Mouse (Mus musculus): ENCODE results near the gene Phpt1. TPM values are rescaled to one million over a fixed set of nuclear protein-coding genes. Genes with fewer than 3 reads are reported as not detected.
A peak's percentile ranks its signal among the peaks of the same experiment; 100 is the strongest.
"Not testable (repeated sequence)": the region's sequence is repeated elsewhere in the genome, so short reads cannot be mapped to it uniquely, and the experiment has no call there.

Gene Phpt1
- total RNA-seq, 2 experiments from 2014 or later = 5.9 to 62.5 TPM

DNA sequence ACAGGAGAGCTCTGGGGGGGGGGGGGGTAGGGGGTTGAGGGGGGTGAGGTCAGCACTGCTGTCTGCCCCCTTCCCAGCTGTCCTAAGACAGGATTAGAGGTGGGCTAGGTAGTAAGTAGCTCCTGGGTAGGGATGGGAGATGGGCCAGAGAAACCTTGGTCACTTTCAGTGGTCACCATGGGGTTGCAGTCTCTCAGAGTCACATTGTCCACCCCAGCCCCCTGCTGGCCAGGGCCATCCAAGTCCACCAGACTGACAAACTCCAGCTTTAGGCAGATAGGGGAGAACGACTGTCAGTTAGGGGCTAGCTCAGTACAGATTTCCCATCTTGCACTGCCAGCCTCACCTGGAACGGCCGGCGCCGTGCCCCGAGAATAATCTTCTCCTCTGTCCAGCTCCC lies 8.5 kb downstream of the Phpt1 start:
- no peak for ATAC-seq (replicated peaks; ENCODE audit: poor library complexity, severe bottlenecking)

DNA sequence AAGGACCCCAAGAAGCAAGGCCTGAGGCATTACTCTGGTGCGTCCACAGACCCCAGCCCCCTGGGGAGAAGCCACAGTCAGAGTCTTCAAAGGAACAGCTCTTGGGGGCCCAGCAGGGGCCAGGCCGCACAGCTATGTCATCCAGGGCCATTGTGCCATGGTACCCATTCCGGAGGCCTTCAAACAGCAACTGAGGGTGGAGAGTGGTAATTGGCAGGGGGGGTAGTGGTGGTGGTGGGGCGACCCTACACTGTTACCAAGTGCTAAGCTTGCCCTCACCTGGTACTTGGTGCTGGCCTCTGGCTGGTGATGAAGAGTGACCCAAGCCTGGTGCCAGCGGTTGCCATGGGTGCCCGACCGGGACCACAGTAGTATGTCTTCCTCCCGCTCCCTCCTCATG lies 9.3 kb downstream of the Phpt1 start:
- ATAC-seq (replicated peaks; ENCODE audit: poor library complexity, severe bottlenecking) = no peak

DNA sequence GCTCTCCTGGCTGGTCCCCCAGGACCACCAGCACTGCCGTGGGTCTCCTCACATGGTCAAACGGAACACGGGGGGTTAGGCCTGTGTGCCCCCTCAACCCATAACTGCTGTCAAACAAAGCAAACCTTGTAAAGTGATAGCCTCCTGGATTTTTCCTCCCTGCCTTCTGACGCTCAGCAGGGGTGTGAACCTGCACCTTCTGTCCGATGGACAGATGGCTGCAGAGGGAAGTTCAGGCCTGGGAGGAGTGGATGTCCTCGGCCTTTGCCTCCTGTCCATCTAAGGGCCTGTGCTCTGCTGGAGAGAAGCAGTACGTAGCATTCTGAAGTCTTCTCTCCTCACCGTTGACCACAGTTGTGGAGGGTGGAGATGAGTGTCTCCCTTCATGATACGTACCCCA lies 13.1 kb downstream of the Phpt1 start:
- no peak for ATAC-seq (replicated peaks; ENCODE audit: poor library complexity, severe bottlenecking)

DNA sequence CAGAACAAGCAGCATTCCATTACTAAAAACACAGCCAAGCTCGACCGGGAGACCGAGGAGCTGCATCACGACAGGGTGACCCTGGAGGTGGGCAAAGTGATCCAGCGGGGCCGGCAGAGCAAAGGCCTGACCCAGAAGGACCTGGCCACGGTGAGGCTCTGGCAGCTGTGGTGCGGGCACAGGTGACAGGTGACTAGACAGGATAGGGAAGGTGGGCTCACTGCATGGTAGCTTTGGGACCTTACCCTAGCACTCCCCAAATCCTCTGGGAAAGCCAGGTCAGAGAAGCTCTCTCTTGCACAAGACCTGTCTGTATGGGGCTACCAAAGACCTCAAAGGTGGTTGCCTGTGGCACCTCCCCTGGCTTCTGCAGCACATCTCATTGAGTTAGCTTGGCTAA lies 14.5 kb downstream of the Phpt1 start:
- ATAC-seq (replicated peaks; ENCODE audit: poor library complexity, severe bottlenecking) = no peak

DNA sequence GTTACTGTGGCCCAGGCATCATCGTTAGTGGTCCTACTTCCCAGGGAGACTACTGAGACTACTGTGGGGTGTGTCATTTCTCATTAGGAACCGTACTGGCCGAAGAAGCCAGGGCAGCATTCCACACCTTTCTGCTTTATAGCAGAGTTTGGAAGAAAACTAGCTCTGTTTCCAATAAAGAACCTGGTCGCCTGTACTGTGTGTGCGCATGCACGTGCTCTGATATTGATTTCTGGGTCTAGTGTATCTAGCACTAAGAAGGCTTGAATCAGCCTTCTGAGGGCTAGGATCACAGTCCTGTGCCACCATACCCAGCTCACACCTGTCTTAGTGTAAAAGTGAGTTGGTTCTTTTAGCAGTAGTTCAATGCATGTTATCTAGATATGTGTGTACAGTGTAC lies 16.2 kb downstream of the Phpt1 start:
- ATAC-seq (replicated peaks; ENCODE audit: poor library complexity, severe bottlenecking) = no peak

DNA sequence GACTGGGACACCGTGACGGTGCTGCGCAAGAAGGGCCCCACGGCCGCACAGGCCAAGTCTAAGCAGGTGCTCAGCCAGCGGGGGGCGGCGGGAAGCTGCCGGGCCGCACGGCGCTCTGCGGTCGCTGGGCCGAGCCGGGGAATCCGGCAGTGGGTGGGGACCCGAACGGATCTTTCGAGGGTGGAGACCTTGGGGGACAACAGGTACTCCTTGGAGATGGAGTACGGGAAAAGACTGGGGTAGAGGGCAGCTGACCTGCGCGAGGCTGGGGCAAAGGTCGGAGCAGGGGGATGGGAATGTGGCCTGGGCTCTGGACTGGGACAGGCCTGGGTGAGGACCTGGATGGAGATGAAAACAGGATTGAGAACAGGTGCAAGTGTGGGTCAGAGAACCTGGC lies 17.1 kb downstream of the Phpt1 start:
- no peak for ATAC-seq (replicated peaks; ENCODE audit: poor library complexity, severe bottlenecking)

DNA sequence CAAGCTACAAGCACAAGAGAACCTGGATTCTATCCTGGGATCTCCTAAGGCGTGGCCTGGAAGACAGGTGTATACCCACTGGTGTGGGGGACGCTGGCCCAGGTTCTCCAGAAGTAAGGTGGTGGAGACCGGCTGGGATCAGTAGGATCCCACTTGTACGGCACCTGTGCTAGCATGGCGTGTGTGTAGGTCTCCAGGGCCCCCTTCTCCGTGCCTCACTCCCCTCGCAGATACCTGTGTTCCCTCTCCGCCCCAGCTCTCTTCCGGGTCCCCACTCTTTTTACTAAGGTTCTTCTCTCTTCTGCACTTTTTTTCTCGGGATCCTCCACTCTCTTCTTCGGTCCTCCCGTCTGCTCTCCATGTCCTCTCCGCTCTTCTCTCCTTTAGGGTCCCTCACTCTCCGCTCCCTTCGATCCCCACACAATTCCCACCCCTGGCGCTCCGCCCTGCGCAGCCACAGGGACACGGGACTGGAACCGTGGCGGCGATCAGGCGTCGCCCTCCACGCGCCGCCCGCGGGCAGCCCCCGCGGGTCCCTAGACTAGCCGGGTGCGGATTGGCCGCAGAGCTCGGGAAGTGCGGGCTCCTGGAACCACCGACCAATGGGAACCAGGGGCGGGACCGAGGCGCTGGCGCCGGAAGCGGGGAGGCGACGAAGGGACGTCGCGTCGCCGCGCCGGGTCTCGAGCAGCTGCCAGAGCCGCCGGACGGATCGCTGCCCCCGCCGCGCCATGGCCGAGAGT lies 17.6 kb downstream of the Phpt1 start, which contains the start of gene Edf1:
Gene Edf1 (plus strand): TSS at position 627 of the 743 bp plus-strand sequence.
- peak; percentile 99 for ATAC-seq (replicated peaks; ENCODE audit: poor library complexity, severe bottlenecking)

DNA sequence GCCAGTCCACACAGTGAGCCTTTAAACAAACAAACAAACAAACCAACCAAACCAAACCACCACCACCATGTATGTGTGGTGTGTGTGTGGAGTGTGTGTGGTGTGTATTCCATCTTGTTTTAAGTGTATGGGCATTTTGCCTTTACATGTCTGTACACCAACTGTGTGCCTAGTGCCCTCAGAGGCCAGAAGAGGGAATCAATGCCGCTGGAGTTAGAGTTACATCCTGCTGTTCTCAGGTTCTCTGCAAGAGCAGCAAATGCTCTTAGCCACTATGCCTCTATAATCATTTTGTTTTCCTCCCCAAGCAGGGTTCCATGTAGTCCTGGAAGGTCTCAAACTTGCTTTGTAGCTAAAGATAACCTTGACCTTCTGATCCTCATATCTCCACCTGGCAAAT lies 18.7 kb downstream of the Phpt1 start:
- ATAC-seq (replicated peaks; ENCODE audit: poor library complexity, severe bottlenecking) = no peak

DNA sequence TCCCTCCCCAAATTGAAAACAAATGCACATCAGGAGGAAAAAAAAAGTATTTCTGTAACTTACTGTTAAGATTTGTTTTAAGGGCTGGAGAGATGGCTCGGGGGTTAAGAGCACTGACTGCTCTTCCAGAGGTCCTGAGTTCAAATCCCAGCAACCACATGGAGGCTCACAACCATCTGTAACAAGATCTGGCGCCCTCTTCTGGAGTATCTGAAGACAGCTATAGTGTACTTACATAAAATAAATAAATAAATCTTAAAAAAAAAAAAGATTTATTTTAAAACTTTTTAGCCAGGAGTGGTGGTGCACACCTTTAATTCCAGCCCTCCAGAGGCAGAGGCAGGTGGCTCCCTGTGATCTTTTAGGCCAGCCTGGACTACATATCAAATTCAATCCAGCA lies 19.5 kb downstream of the Phpt1 start:
- ATAC-seq (replicated peaks; ENCODE audit: poor library complexity, severe bottlenecking) = not testable (repeated sequence)

DNA sequence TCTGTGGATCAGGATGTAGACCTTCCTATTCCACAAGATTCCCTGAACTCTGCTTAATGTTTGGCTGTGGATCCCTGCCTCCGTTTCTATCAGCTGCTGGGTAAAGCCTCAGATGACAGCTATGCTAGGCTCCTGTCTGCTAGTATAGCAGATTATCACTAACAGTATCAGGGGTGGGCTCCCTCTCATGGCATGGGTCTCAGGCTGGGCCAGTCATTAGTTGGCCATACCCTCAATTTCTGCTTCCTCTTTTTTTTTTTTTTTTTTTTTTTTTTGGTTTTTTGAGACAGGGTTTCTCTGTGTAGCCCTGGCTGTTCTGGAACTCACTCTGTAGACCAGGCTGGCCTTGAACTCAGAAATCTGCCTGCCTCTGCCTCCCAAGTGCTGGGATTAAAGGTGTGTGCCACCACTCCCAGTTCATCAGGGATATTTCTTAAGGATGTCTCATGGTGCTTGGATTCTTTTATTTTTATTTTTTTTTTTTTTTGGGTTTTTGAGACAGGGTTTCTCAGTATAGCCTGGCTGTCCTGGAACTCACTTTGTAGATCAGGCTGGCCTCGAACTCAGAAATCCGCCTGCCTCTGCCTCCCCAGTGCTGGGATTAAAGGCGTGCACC lies 21.7 kb downstream of the Phpt1 start:
- not testable (repeated sequence) for ATAC-seq (replicated peaks; ENCODE audit: poor library complexity, severe bottlenecking)

DNA sequence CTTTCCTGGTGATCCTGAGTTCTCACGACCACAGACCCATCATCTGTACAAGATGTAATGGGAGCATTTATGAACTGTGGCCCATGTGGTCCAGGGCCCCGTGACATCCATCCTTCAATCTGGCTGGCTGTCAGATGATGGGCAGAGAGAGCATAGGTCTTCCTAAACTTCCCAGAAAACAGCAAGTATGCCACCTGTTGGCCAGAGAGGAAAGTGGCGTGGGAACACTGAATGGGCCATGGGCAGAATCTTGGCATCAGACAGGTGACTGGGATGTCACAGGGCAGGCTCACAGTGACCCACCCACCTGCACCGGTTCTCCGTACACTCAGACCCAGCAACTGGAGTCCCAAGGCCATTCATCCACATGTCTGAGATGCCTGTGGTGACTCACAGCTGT lies 23.8 kb downstream of the Phpt1 start:
- ATAC-seq (replicated peaks; ENCODE audit: poor library complexity, severe bottlenecking) = peak; percentile 21; the same call in 1 of the 2 replicates

DNA sequence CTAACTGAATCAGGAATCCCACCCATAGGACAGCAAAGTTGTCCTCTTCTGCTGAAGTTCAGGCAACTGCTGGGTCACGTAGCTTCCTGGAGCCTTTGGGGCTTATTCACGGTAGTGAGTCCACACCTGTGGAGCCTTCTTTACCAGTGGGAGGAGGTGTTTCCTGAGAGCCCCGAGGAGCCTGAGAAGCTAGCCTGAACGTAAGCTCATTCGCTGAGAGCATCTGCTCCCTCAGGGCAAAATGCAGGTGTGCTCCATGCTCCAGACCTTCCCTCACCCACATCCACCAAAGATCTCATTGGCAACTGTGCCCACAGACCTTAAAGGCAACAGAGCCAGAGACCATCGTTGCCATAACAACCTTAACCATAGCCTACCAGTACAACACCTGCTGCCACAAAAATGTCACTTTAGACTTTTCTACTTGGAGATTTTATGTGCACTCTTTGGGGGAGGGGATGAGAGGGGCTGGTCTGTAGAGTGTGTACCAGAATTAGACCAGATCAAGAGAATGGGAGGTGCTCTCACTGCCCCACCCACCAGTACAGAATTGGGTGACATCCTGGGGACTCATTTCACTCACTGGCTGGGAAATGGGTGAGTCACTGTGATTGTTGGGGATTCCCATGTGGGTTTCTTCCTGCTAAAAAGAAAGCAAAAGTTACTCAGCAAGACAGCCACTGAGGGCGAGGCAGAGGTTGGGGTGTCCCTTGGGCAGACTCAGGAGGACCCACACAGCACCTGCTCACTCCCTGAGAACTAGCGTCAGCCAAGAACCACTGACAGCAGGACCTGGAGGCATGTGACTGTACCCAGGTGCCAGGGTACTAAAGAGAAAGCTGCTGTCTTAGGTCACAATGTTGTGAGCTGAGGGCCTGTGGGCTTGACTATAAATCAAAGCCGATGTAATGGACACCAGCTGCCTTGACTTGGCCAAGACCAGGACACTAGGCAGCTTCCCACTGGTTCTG lies 25.7 kb downstream of the Phpt1 start:
- no peak for ATAC-seq (replicated peaks; ENCODE audit: poor library complexity, severe bottlenecking)

DNA sequence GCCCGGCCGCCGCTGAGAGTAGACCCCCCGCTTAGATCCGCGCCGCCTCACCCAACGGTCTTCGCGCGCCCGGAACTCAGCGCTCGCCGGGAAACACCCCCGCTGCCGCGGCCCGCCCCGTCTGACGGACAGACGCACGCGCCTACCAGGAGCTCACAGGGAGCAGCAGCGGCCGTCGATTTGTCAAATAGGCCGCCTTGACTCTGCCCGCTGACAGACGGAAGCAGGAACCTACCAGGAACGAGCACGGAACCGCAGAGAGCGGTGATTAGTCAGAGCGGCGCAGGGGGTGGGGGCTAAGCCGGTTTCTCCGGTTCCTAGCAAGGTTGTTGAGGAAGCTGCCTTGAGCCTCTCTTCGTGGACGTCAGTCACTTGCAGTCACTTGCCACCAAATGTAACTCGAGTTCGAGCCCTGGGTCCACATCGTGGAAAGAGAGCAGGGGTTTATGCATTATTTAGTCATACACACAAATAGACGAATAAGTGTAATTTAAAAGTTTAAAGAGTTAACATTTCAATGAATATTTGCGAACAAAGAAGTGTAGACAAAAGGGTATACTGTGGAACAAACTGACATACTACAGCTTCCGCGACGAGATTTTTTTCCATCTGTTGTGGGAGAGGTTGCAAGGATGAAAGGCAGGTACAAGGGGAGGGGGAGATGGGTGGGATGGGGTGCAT lies 28.1 kb downstream of the Phpt1 start, which contains the start of gene Traf2:
Gene Traf2 (minus strand): TSS at position 130 of the 681 bp plus-strand sequence.
- peak; percentile 96 for ATAC-seq (replicated peaks; ENCODE audit: poor library complexity, severe bottlenecking)

DNA sequence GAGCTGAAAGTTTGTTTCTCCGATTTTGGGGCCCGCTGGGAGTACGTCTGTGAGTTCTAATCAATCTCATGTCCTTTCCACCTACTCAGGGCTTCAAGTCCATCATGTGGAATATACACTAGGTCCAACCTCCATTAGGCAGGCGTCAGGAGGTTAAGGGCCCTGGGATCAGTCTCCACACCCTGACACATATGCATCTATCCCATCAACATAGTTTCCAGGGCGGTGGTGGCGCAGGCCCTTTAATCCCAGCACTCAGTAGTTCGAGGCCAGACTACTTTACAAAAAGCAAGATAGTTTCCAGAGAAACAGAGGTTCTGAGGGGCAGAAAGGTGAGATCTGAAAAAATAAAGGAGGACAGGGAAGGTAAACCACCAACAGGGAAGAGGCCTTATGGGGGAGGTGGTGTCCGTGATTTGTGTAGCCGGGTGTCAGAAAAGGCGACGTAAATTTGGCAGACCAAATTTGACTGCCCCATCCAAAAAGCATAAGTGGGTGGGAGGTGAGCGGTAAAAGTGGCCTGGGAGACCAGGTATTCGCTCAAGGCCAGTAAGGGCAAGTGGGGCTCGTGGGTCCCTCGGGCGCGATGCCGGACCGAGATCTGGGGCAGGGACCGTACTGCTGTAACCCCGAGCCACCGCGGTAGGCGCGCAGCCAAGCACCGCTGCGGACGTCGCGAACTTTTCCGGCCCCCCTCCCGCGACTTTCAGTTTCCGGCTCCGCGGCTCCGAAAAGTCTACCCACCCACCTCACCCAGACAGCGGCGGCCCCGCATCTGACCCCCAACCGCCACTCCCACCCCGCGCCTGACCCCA lies 28.8 kb downstream of the Phpt1 start:
- peak; percentile 33 for ATAC-seq (replicated peaks; ENCODE audit: poor library complexity, severe bottlenecking)

DNA sequence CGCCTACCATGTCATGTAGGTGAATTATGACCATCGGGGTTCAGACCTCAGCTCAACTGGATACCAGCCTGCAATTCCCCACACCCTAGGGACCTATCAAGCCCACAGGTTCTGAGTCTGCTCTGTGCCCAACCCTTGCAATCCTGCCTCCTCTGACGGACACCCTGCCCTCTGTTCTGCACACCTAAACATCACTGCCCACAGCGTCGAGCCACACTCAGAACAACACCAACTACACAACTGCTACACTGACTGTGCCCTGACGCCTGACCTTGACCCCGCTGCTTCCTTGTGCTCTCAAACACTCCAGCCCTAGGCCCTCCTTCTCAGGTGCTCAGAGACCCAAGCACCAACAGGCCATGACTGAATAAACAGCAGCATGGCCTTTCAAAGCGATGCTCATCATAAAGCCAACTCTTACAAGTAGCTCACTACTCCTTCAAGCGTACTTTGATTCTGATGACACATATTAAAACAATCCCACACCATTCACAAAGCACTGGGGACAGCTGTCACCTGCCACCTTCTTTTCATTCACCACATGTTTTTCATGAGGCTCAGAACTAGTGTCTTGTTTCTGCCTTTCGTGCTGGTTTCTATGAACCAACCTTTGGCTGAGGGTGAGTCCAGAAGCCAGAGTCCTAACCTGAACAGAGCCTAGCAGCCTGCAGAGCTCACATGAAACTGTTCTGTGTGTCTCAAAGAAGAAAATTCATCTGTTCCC lies 33.2 kb downstream of the Phpt1 start:
- no peak for ATAC-seq (replicated peaks; ENCODE audit: poor library complexity, severe bottlenecking)

DNA sequence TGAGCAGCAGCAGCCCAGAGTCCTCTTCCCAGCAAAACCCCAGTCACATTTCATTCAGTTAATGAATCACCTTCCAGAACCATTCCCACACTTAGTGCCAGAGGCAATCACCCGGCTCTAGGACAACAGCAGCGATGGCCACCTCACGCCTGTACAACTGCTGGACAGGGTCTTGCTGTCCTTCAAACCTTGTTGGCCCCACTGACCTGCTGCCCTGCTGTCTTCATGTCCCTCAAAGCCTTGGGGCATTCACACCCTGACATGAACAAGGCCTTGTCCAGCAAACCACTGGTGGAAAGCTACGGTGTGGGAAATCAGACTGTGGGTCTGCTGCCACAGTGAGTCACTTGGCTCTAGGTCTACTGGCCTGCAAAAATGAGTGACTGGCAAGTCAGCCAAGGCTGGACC lies 34.5 kb downstream of the Phpt1 start:
- no peak for ATAC-seq (replicated peaks; ENCODE audit: poor library complexity, severe bottlenecking)

DNA sequence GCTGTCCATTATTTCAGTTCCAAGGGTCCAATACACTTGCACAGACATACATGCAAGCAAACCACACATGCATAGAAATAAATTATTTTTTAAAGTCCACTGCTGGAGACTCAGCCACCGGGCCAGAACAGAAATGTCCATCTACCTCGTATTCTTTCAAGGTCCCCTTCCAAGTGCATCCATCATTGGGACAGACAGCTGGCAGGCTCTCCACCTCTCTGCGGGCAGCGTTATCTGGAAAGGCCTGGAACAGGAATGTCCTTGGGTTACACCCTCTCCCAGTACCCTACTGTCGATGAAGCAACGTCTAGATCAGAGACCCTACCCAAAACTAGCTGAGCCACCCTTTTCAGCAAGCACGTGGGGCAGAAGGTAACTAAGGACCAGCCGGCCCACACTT lies 38.5 kb downstream of the Phpt1 start:
- no peak for ATAC-seq (replicated peaks; ENCODE audit: poor library complexity, severe bottlenecking)

DNA sequence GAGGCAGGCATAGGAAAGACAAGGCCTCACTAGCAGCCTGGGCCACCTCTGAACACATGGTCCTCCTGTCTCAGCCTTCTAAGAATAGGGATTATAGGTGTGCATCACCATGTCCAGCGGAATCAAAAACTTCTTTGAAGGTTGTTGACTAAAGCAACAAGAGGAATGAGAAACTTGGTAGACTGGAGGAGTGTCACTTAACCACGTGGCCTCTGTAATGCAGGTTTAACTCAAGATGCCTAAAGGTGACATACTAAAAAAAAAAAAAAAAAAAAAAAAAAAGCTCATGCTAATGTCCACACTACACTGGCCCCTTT lies 40.2 kb downstream of the Phpt1 start:
- ATAC-seq (replicated peaks; ENCODE audit: poor library complexity, severe bottlenecking) = no peak
